Mouse (Mus musculus) induced T-regulatory cell, adult 2 months (primary cell): ENCODE measurements around the gene Tln2.
"Not testable (repeated sequence)": the region's sequence is repeated elsewhere in the genome, so short reads cannot be mapped to it uniquely, and the experiment has no call there.

ENCODE experiments used
- DNase-seq: peaks from one replicate; pipeline ENCODE4 v3.0.0-alpha.2; 2012; ENCODE audit warnings: low read depth

Gene Tln2

DNA sequence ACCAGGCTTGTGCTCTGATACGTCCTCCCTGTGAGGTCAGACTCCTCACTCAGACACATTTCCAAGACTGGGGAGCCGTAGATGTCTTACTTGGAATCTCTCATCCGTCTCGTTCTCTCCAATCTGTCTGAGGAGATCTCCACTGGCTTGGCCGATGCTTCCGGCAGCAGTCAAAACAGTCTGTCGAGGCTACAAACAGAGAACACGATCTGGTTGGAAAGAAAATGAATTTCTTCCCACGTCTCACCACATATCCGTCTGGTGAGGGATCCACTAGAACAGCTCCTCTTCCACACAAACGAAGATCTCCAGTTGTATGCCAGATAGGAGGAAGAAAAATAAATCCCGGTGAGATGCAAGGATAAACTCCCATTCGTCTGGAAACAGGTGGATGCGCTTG is 205.1 kb downstream of the Tln2 start:
- no peak for DNase-seq

DNA sequence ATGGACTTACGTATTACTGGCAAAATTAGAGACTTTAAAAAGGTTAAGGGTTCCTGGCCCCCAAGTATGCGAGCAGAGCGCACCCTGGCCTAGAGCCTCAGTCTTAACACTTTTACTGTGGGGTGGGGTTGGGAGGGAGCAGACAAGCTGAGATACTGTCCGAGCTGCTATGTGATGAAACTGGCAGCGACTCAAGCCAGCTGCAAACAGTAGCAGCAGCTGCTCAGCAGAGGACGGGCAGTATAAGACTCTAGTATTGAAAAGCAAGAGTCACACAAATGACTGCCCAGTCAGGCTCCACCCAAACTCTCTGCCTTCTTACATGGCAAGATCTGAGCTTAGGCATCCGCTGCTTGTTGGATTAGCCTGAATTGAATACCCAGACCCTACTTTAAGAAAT is 206.1 kb downstream of the Tln2 start:
- no peak for DNase-seq

DNA sequence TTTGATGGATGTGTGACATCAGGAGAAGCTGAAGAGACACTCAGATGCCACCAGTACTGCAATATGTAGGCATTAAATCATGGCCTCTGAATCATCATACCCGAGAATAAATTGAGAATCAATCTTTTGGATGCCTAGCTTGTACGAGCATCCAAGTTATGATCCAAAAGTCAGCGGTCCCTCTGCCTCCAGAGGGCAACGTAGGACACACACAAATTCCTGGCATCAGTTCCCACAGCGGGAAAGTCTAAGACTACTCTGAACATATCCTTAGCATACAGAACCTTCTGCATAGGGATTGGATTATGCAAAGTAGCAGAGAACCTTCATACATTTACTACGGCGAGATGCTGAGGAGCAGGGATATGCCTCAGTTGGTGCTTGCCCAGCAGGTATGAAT is 210.5 kb downstream of the Tln2 start:
- DNase-seq = no peak

DNA sequence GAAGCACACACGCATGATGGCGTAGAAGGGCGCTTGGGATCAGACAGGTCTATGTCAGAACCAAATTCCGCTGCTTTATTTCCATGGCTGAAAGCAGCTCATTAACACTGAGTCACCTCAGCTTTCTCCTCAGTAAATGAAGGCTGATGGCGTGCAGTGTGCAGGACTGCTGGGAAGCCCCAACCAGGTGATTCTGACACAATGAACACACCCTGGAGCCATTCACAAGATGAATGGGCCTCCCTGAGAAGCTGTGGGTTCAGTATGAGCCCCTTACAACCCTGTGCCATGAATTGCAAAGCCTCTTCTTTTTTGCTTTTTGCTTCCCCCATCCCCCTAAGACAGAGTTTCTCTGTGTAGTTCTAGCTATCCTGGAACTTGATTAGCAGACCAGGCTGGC is 212.3 kb downstream of the Tln2 start:
- no peak for DNase-seq

DNA sequence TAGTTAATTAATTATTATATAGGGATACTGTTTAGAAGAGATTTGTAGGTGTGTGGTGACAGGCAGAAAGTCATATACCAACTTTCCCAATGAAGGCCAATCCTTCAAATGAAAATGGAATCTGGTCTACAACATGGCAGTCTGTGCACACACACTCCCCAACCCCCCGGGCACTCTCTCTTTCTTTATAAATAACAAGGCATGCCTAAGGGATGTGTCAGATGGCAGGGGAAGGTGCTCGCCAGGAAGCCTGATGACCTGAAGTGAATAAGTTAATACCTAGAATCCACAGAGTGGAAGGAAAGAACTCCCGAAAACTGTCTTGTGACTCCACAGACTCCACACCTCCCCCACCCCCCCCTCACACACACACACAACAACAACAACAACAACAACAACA is 228.2 kb downstream of the Tln2 start:
- DNase-seq = no peak

- DNase-seq = no peak
These were observed 231.1 kb downstream of the Tln2 start for GRCm38 (mm10) chr9:67328451-67328850.

GRCm38 (mm10) chr9:67321886-67322285 is 237.6 kb downstream of the Tln2 start:
- no peak for DNase-seq

GRCm38 (mm10) chr9:67315356-67315755 is 244.1 kb downstream of the Tln2 start:
- DNase-seq = peak; percentile 31

- DNase-seq = no peak
These were observed 254.5 kb downstream of the Tln2 start for GRCm38 (mm10) chr9:67304992-67305391.

DNA sequence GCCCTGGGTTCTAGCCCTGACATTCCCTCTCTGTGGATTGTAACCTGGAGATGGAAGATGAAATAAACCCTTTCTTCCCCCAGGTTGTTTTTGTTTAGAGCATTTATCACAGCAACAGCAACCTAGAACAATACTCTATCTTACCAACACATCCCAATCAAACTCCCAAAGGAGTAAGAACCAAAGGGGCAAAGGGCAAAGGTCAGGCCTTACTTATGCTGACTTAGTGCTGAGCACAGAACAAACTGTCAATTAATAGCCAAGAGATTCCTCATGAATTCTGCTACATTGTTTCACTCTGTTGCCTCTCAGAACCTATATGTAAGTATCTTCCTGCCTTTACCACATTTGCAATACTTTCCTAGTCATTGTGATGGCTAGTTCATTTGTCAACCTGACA is 255.5 kb downstream of the Tln2 start:
- DNase-seq = no peak

DNA sequence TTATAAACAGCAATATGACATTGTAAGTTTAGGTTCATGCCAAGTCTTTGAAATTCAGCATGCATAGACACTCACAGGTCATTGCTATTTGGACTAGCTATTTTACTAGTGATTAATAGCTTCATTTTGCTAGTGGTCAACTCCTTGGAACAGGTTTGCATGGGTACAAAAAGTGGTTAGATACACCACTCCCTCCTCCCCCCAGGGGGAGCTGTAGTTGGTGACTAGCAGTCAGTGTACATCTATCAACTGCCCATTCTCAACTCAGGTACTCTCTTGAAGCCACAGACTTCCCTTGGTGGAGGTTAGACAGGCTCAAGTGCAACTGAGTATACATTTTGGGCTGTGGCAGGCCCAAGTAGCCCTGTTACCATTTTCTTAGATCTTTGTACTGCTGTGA is 256.5 kb downstream of the Tln2 start:
- no peak for DNase-seq

DNA sequence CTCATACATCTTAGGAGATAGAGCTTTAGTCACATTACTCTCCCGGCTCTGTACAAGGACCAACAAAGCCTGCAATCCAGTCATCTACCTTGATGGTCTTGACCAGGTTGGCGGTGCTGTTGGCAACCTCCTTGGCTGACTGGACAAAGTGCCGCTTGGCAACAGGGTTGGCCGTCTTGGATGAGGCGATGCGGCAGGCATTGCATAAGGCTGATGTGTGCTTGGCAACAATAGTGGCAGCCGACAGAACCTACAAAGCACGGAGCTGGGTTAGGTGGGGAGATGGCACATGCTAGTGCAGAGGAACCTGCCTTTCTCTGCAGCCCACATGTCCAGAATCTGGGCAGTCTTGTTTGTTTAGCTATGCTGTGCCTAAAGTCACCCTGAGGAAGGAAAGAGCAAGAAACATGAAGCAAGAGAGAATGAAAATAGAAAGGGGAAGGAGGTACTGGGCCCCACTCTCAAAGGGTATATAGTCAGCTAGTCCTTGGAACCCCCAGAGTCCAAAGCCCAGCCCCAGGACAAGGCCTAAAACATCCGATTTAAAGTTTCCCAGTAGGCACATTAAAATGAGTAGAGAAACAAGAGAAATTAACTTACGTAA is 257.0 kb downstream of the Tln2 start:
- no peak for DNase-seq

DNA sequence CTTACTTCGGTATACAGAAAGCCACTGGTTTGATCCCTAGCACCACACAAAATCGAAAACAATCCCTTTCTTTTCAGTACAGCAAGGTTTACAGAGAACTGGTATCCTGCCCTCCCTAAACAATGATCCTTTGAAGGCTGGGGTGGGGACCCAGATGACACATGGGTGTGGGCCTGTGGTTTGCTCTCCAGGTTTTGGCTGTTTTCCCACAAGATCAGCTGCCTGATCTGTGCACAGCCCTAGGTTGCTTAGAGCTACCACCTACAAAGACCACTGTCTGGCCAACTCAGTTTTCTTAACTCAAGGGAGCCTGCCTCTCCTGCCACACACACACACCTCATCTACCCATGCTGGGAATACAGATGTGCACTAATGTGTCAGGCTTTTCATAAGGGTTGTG is 257.9 kb downstream of the Tln2 start:
- DNase-seq = no peak

- DNase-seq = no peak
These were observed 258.7 kb downstream of the Tln2 start for GRCm38 (mm10) chr9:67300769-67301168.

DNA sequence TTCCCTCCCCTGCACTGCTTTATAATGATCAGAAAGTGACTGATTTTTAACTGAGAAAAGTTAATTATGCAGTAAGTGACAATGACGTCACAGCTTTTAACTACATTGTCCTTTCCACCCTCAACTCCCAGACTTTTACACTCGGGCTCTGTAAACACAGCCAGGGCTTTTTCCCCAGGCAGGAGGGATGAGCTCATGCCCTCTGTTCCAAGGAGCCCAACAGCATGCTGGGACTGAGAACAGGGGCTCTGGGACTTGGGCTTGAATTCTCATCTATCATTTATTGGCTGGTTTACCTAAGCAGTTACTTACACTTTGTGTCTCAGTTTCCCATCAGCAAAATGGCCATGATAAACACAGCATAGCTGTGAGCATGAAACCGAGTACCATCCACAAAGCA is 259.2 kb downstream of the Tln2 start:
- no peak for DNase-seq

DNA sequence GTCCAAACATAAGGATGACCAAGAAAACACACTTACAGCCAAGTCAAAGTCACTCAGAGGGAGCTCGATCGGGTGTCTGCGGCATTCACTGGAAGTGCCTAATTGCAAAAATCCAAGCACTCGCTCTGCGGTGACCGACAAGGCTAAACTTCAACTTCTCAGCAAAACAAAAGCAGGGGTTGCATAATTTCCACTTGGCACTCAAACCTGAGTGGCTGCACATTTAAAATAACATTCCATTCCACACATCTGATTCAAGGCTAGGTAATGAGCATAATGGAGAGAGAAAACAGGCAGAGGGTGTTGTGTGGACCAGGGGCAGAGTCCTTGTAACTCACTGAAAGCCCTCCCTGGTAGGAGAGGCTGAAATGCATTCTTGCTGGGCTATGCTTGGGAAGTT is 260.3 kb downstream of the Tln2 start:
- DNase-seq = no peak

- DNase-seq = no peak
These were observed 262.1 kb downstream of the Tln2 start for GRCm38 (mm10) chr9:67297236-67297889.

DNA sequence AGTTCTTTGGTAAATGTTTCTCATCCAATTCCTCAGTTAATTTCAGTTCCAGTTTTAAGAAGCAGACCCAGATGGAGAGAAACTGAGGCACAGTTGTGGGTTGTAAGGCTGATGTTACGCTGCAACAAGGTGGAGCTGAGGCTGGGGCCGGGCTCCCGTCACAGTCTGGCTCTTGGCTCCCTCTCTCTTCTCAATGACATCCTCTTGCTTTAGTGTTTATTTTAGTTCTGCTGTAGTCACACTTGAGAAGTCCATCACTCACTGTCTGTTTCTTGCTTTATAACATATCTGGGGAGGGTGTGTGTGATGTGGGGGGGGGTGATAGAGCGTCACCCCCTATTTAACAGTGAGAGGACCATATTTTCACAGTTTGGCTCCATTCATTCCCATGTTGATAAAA is 272.0 kb downstream of the Tln2 start:
- no peak for DNase-seq

- no peak for DNase-seq
These were observed 272.7 kb downstream of the Tln2 start for GRCm38 (mm10) chr9:67286801-67287200.

- no peak for DNase-seq
These were observed 274.0 kb downstream of the Tln2 start for GRCm38 (mm10) chr9:67285544-67285943.

DNA sequence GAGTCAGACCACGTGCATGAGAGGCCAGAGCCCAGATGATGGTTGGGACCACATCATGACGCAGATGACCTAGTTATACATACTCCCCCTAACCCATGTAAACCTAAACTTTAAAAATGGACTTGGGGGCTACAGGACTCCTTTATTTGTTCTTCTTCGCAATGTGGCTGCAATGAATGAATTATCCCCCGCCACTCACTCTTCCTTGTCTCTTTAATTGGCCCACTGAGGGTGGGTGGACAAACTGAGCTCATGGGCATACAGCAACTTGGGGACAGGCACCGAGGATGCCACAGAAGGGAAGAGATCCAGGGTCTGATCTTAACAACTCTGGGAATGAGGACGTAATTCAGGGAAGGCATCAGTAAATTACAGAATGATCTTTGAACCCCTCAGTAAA is 277.7 kb downstream of the Tln2 start:
- no peak for DNase-seq

DNA sequence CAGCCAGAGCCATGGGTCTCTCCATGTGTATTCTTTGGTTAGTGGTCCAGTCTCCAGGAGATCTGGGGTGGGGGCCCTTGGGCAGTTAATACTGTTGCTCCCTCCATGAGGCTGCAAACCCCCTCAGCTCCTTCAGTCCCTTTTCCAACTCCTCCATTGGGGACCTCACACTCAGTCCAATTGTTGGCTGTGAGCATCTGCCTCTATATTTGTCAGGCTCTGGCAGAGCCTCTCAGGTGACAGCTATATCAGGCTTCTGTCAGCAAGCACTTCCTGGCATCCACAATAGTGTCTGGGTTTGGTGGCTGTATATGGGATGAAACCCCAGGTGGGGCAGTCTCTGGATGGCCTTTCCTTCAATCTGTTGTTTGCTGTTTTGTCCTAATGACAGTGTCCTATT is 279.2 kb downstream of the Tln2 start:
- DNase-seq = not testable (repeated sequence)

GRCm38 (mm10) chr9:67276446-67276845 is 283.1 kb downstream of the Tln2 start:
- no peak for DNase-seq

GRCm38 (mm10) chr9:67274296-67274695 is 285.2 kb downstream of the Tln2 start:
- no peak for DNase-seq
